Mouse (Mus musculus): Measurements from ENCODE around the gene Prdm16. TPM values are rescaled to one million over a fixed set of nuclear protein-coding genes. Genes with fewer than 3 reads are reported as not detected.

Gene Prdm16
- total RNA-seq, 2 experiments from 2014 or later = 12.0 to 15.3 TPM

GRCm38 (mm10) chr4:154393196-154394122 is 243.2 kb downstream of the Prdm16 start:
- peak in 1 of 2 experiments; percentile 58 for DNase-seq (ENCODE audit: low spot score in 2 of 2)

- DNase-seq (ENCODE audit: low spot score in 2 of 2) = no peak
These were observed 244.0 kb downstream of the Prdm16 start for GRCm38 (mm10) chr4:154392641-154393040.

GRCm38 (mm10) chr4:154390333-154391080 is 246.2 kb downstream of the Prdm16 start:
- DNase-seq (ENCODE audit: low spot score in 2 of 2) = peak in 1 of 2 experiments; percentile 67

GRCm38 (mm10) chr4:154389641-154390040 is 247.0 kb downstream of the Prdm16 start:
- DNase-seq (ENCODE audit: low spot score in 2 of 2) = no peak

GRCm38 (mm10) chr4:154386810-154387209 is 249.9 kb downstream of the Prdm16 start:
- no peak for DNase-seq (ENCODE audit: low spot score in 2 of 2)

- DNase-seq (ENCODE audit: low spot score in 2 of 2) = no peak
These were observed 250.8 kb downstream of the Prdm16 start for GRCm38 (mm10) chr4:154385918-154386317.

GRCm38 (mm10) chr4:154385208-154385607 is 251.5 kb downstream of the Prdm16 start:
- DNase-seq (ENCODE audit: low spot score in 2 of 2) = peak in 1 of 2 experiments; percentile 43

GRCm38 (mm10) chr4:154378876-154379275 is 257.8 kb downstream of the Prdm16 start:
- no peak for DNase-seq (ENCODE audit: low spot score in 2 of 2)

- no peak for DNase-seq (ENCODE audit: low spot score in 2 of 2)
These were observed 260.6 kb downstream of the Prdm16 start for GRCm38 (mm10) chr4:154375939-154376625.

GRCm38 (mm10) chr4:154371542-154372247 is 265.0 kb downstream of the Prdm16 start:
- no peak for DNase-seq (ENCODE audit: low spot score in 2 of 2)

GRCm38 (mm10) chr4:154370841-154371240 is 265.8 kb downstream of the Prdm16 start:
- no peak for DNase-seq (ENCODE audit: low spot score in 2 of 2)

GRCm38 (mm10) chr4:154369089-154369488 is 267.6 kb downstream of the Prdm16 start:
- DNase-seq (ENCODE audit: low spot score in 2 of 2) = no peak

- no peak for DNase-seq (ENCODE audit: low spot score in 2 of 2)
These were observed 269.8 kb downstream of the Prdm16 start for GRCm38 (mm10) chr4:154366836-154367235.

GRCm38 (mm10) chr4:154364752-154365151 is 271.9 kb downstream of the Prdm16 start:
- no peak for DNase-seq (ENCODE audit: low spot score in 2 of 2)

GRCm38 (mm10) chr4:154360850-154361249 is 275.8 kb downstream of the Prdm16 start:
- DNase-seq (ENCODE audit: low spot score in 2 of 2) = no peak

- DNase-seq (ENCODE audit: low spot score in 2 of 2) = no peak
These were observed 276.2 kb downstream of the Prdm16 start for GRCm38 (mm10) chr4:154360441-154360840.

- DNase-seq (ENCODE audit: low spot score in 2 of 2) = no peak
These were observed 276.8 kb downstream of the Prdm16 start for GRCm38 (mm10) chr4:154359762-154360300.

GRCm38 (mm10) chr4:154358816-154359215 is 277.9 kb downstream of the Prdm16 start:
- no peak for DNase-seq (ENCODE audit: low spot score in 2 of 2)

- DNase-seq (ENCODE audit: low spot score in 2 of 2) = no peak
These were observed 278.3 kb downstream of the Prdm16 start for GRCm38 (mm10) chr4:154358370-154358769.

GRCm38 (mm10) chr4:154355408-154355807 is 281.3 kb downstream of the Prdm16 start:
- DNase-seq (ENCODE audit: low spot score in 2 of 2) = no peak
